Mouse (Mus musculus) embryonic fibroblast, embryonic 13.5 days (primary cell): ENCODE measurements at regions not wholly inside any gene's neighbourhood (a gene's known extent, or its start where the extent isn't known, plus 50 kb on each side); places are given as distances from the start of the nearest gene placed in this dataset.

Experiments
- CTCF ChIP-seq: IDR thresholded peaks from 2 replicates; pipeline ENCODE4 v1.5.1; 2011; ENCODE audit warnings: mild to moderate bottlenecking, control low read depth, low read length, moderate library complexity, borderline replicate concordance; ENCODE audit not compliant: insufficient read depth
- POLR2A ChIP-seq: IDR thresholded peaks from 2 replicates; pipeline ENCODE4 v1.6.1; 2011; ENCODE audit warnings: low read depth, mild to moderate bottlenecking, control low read depth, low read length, moderate library complexity

- TF ChIP-seq CTCF (no peak), POLR2A (no peak)
Observed at GRCm38 (mm10) chr14:25336875-25337274, 122.1 kb upstream of the Zmiz1 start.
